Mouse (Mus musculus) heart, embryonic 15.5 days (tissue): ENCODE measurements around the gene Mrps2. TPM values are rescaled to one million over a fixed set of nuclear protein-coding genes. Genes with fewer than 3 reads are reported as not detected.

Experiments
- ATAC-seq: fragments of 200-750 bp; cut with Nextera tagmentation; replicated peaks from 2 replicates; pipeline ENCODE4 v1.8.0; 2017; ENCODE audit warnings: low read depth, moderate TSS enrichment; ENCODE audit not compliant: insufficient number of reproducible peaks, insufficient read depth, low FRiP score
- H3K27ac ChIP-seq: fragments of 300-500 bp; sonication (generic); 2 replicates; pipeline ENCODE4 v1.5.1; 2015; ENCODE audit warnings: mild to moderate bottlenecking, inconsistent platforms
- H3K27me3 ChIP-seq: fragments of 300-500 bp; sonication (generic); 2 replicates; pipeline ENCODE4 v1.6.1; 2015; ENCODE audit warnings: inconsistent platforms
- H3K36me3 ChIP-seq: fragments of 300-500 bp; sonication (generic); 2 replicates; pipeline ENCODE4 v1.6.1; 2015; ENCODE audit warnings: mild to moderate bottlenecking, inconsistent platforms
- H3K4me1 ChIP-seq: fragments of 300-500 bp; sonication (generic); replicated peaks from 2 replicates; pipeline ENCODE4 v1.6.1; 2015; ENCODE audit warnings: inconsistent platforms
- H3K4me2 ChIP-seq: fragments of 300-500 bp; sonication (generic); 2 replicates; pipeline ENCODE4 v1.6.1; 2015; ENCODE audit warnings: inconsistent platforms, mild to moderate bottlenecking, moderate library complexity
- H3K4me3 ChIP-seq: fragments of 300-500 bp; sonication (generic); 2 replicates; pipeline ENCODE4 v1.5.1; 2015; ENCODE audit warnings: mild to moderate bottlenecking, inconsistent platforms
- H3K9ac ChIP-seq: fragments of 300-500 bp; sonication (generic); 2 replicates; pipeline ENCODE4 v1.6.1; 2015; ENCODE audit warnings: mild to moderate bottlenecking, inconsistent platforms
- H3K9me3 ChIP-seq: fragments of 300-500 bp; sonication (generic); replicated peaks from 2 replicates; pipeline ENCODE4 v1.6.1; 2016; ENCODE audit warnings: inconsistent platforms
- WGBS: fragments of 180-500 bp; shearing (Covaris S2); methylation state at CpG from one replicate; pipeline ENCODE4 v1.1.7; 2015; ENCODE audit warnings: mixed read lengths; 5-methylcytosine and 5-hydroxymethylcytosine counted together
- polyA plus RNA-seq: library from polyadenylated mRNA; unstranded; fragments of >200 nt; fragmentation: Nextera tagmentation; extraction: Ambion mirVana; gene quantifications from 2 replicates; pipeline ENCODE4 v1.2.1, GENCODE M21; 2015

Mrps2 gene
- 45.2 and 50.6 TPM in 2 replicates for polyA plus RNA-seq

GRCm38 (mm10) chr2:28467860-28468485 is at the start of gene Mrps2:
Gene Mrps2, plus strand, starts transcription at chr2:28468066.
- peaks cover under 1% of the 10 kb centered on the region; the same call in 1 of the 2 replicates for H3K9me3 ChIP-seq
- no peak within 1 kb of the TSS for H3K27ac ChIP-seq
- peaks cover 21% of the 10 kb centered on the region for H3K4me1 ChIP-seq
- WGBS: 1% methylated on average over 52 of the region's 52 CpGs
- peak within 1 kb of the TSS; percentile 85 for H3K9ac ChIP-seq
- H3K4me2 ChIP-seq: peak within 1 kb of the TSS; percentile 71
- peaks cover 29% of the 10 kb centered on the region for H3K36me3 ChIP-seq
- peaks cover 18% of the 10 kb centered on the region; the same call in 1 of the 2 replicates for H3K27me3 ChIP-seq
- ATAC-seq: peak; percentile 88
- peak within 1 kb of the TSS; percentile 79 for H3K4me3 ChIP-seq

- Histone ChIP-seq H3K9ac (no peak overlapping the region), H3K27me3 (peaks cover 10% of the 10 kb centered on the region), H3K9me3 (no peaks in the 10 kb centered on the region), H3K4me1 (peaks cover 18% of the 10 kb centered on the region), H3K4me3 (no peak overlapping the region), H3K4me2 (no peak overlapping the region), H3K27ac (no peak overlapping the region), H3K36me3 (no peaks in the 10 kb centered on the region)
- no peak for ATAC-seq
- whole genome bisulfite sequencing: 26% methylated on average over 4 of the region's 4 CpGs
Observed at GRCm38 (mm10) chr2:28419898-28420297, 48.0 kb upstream of the Mrps2 start.

- Histone ChIP-seq H3K4me2 (no peak overlapping the region), H3K9me3 (no peaks in the 10 kb centered on the region), H3K4me1 (no peaks in the 10 kb centered on the region), H3K9ac (no peak overlapping the region), H3K36me3 (no peaks in the 10 kb centered on the region), H3K27ac (no peak overlapping the region), H3K27me3 (peaks cover 6% of the 10 kb centered on the region), H3K4me3 (no peak overlapping the region)
- ATAC-seq: no peak
- 28% methylated on average over 3 of the region's 3 CpGs for WGBS
Observed at GRCm38 (mm10) chr2:28423167-28423566, 44.7 kb upstream of the Mrps2 start.

GRCm38 (mm10) chr2:28427226-28427625 is 40.6 kb upstream of the Mrps2 start:
- WGBS: 81% methylated on average over 6 of the region's 6 CpGs
- Histone ChIP-seq H3K9ac (no peak overlapping the region), H3K9me3 (no peaks in the 10 kb centered on the region), H3K27ac (no peak overlapping the region), H3K4me2 (no peak overlapping the region), H3K4me1 (no peaks in the 10 kb centered on the region), H3K36me3 (no peaks in the 10 kb centered on the region), H3K27me3 (no peaks in the 10 kb centered on the region; the same call in 1 of the 2 replicates), H3K4me3 (no peak overlapping the region)
- ATAC-seq: no peak

GRCm38 (mm10) chr2:28430846-28431245 is 37.0 kb upstream of the Mrps2 start:
- 41% methylated on average over 6 of the region's 6 CpGs for WGBS
- H3K4me3 ChIP-seq: no peak overlapping the region
- H3K9ac ChIP-seq: no peak overlapping the region
- ATAC-seq: no peak
- H3K4me1 ChIP-seq: peaks cover 3% of the 10 kb centered on the region; the same call in 1 of the 2 replicates
- H3K36me3 ChIP-seq: no peaks in the 10 kb centered on the region
- no peaks in the 10 kb centered on the region for H3K9me3 ChIP-seq
- no peak overlapping the region for H3K4me2 ChIP-seq
- H3K27ac ChIP-seq: no peak overlapping the region
- H3K27me3 ChIP-seq: no peaks in the 10 kb centered on the region; the same call in 1 of the 2 replicates

- WGBS: 7% methylated on average over 1 of the region's 1 CpGs
- Histone ChIP-seq H3K36me3 (no peaks in the 10 kb centered on the region), H3K4me1 (peaks cover 3% of the 10 kb centered on the region; the same call in 1 of the 2 replicates), H3K9ac (no peak overlapping the region), H3K27me3 (no peaks in the 10 kb centered on the region), H3K27ac (no peak overlapping the region), H3K4me3 (no peak overlapping the region), H3K4me2 (no peak overlapping the region), H3K9me3 (no peaks in the 10 kb centered on the region)
- ATAC-seq: no peak
Observed at GRCm38 (mm10) chr2:28432811-28433210, 35.1 kb upstream of the Mrps2 start.

GRCm38 (mm10) chr2:28433512-28433911 is 34.4 kb upstream of the Mrps2 start:
- 17% methylated on average over 1 of the region's 2 CpGs for WGBS
- Histone ChIP-seq H3K4me1 (peaks cover 3% of the 10 kb centered on the region; the same call in 1 of the 2 replicates), H3K36me3 (no peaks in the 10 kb centered on the region), H3K9ac (no peak overlapping the region), H3K27me3 (no peaks in the 10 kb centered on the region), H3K4me2 (no peak overlapping the region), H3K4me3 (no peak overlapping the region), H3K27ac (no peak overlapping the region), H3K9me3 (no peaks in the 10 kb centered on the region)
- ATAC-seq: no peak

- no peaks in the 10 kb centered on the region for H3K9me3 ChIP-seq
- no peak for ATAC-seq
- H3K9ac ChIP-seq: no peak overlapping the region
- no peaks in the 10 kb centered on the region for H3K36me3 ChIP-seq
- H3K4me2 ChIP-seq: no peak overlapping the region
- H3K4me1 ChIP-seq: peaks cover 3% of the 10 kb centered on the region; the same call in 1 of the 2 replicates
- 78% methylated on average over 11 of the region's 11 CpGs for WGBS
- H3K4me3 ChIP-seq: no peak overlapping the region
- H3K27ac ChIP-seq: no peak overlapping the region
- no peaks in the 10 kb centered on the region for H3K27me3 ChIP-seq
Observed at GRCm38 (mm10) chr2:28435401-28435800, 32.5 kb upstream of the Mrps2 start.

GRCm38 (mm10) chr2:28440842-28441241 is 27.0 kb upstream of the Mrps2 start:
- 0 out of 2 replicates have a peak, but pooled peaks cover under 1% of the 10 kb centered on the region for H3K4me1 ChIP-seq
- H3K4me3 ChIP-seq: no peak overlapping the region
- H3K27me3 ChIP-seq: 0 out of 2 replicates have a peak, but pooled peaks cover 5% of the 10 kb centered on the region
- H3K36me3 ChIP-seq: no peaks in the 10 kb centered on the region
- no peak overlapping the region for H3K27ac ChIP-seq
- ATAC-seq: no peak
- no peaks in the 10 kb centered on the region for H3K9me3 ChIP-seq
- WGBS: 67% methylated on average over 6 of the region's 6 CpGs
- no peak overlapping the region for H3K9ac ChIP-seq
- H3K4me2 ChIP-seq: no peak overlapping the region

GRCm38 (mm10) chr2:28445082-28445481 is 22.8 kb upstream of the Mrps2 start:
- H3K4me3 ChIP-seq: no peak overlapping the region
- 77% methylated on average over 4 of the region's 4 CpGs for WGBS
- H3K4me1 ChIP-seq: peaks cover 13% of the 10 kb centered on the region
- no peak overlapping the region for H3K27ac ChIP-seq
- H3K27me3 ChIP-seq: peaks cover 12% of the 10 kb centered on the region
- no peak for ATAC-seq
- no peaks in the 10 kb centered on the region for H3K9me3 ChIP-seq
- H3K36me3 ChIP-seq: no peaks in the 10 kb centered on the region
- H3K4me2 ChIP-seq: no peak overlapping the region
- H3K9ac ChIP-seq: no peak overlapping the region

GRCm38 (mm10) chr2:28446181-28446514 is 21.7 kb upstream of the Mrps2 start:
- no peak for ATAC-seq
- H3K36me3 ChIP-seq: no peaks in the 10 kb centered on the region
- peak overlapping the region; percentile 98 for H3K4me2 ChIP-seq
- peak overlapping the region; percentile 80 for H3K9ac ChIP-seq
- peaks cover 13% of the 10 kb centered on the region for H3K4me1 ChIP-seq
- no peaks in the 10 kb centered on the region for H3K9me3 ChIP-seq
- H3K27me3 ChIP-seq: peaks cover 12% of the 10 kb centered on the region
- peak overlapping the region; percentile 80 for H3K4me3 ChIP-seq
- H3K27ac ChIP-seq: peak overlapping the region; percentile 68; the same call in 1 of the 2 replicates
- WGBS: 5% methylated on average over 5 of the region's 5 CpGs
